Mouse (Mus musculus): ENCODE results near the gene Ccdc33. TPM values are rescaled to one million over a fixed set of nuclear protein-coding genes. Genes with fewer than 3 reads are reported as not detected.

Gene Ccdc33
- polyA plus RNA-seq, 1 experiment from 2014 or later = 0.17 TPM

DNA sequence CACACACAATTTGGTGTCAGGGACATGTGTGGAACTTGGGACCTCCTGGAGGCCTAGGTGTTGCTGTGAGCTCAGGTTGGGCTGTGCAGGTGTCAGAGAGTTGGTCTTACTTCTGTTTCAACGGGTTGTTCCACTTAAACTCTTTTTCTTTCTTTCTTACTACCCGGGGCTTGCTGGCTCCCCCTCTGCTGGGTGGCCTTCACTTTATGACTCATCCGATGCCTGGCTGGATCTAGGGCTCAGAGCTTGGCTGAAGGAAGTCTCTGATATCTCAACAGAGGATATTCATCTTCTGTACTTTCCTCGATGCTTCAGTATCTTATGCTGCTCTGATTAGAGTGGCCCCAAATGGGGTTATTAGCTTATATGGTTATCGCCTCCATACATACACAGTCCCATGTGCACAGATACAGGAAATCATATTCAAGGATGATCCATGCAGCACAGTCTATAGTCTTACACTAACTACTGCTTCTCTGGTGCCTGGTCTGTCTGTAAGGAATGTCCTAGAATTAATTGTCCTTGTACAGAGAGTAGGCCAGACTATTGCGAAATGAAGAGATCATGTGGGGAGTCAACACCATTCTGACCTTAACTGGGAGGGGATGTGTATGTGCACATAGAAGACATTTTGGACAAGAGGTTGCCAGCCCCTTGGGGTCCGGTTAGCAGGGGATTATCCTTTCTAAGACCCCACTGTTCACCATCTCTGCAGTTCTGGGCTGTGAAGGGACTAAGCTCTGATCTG lies 82.5 kb downstream of the Ccdc33 start:
- DNase-seq (ENCODE audit: low spot score) = no peak
- no peak for ATAC-seq (ENCODE audit: insufficient number of reproducible peaks, low FRiP score, low TSS enrichment, low read depth)
- H3K27me3 ChIP-seq (ENCODE audit: control insufficient read depth, insufficient read depth, low read length) = 0 out of 2 replicates have a peak, but pooled peaks cover 4% of the 10 kb centered on the region
- no peaks in the 10 kb centered on the region for H3K36me3 ChIP-seq (ENCODE audit: control insufficient read depth, insufficient read depth, low read length)
- no peak overlapping the region for H3K27ac ChIP-seq (replicated peaks; ENCODE audit: low read depth, low read length)
- H3K4me2 ChIP-seq (ENCODE audit: low read depth, severe bottlenecking) = no peak overlapping the region
- H3K4me1 ChIP-seq (ENCODE audit: control insufficient read depth, insufficient read depth, low read length) = peaks cover 11% of the 10 kb centered on the region
- WGBS = 68% methylated on average over 7 of the region's 7 CpGs
- H3K9ac ChIP-seq (ENCODE audit: low read length) = no peak overlapping the region
- H3K9me3 ChIP-seq (ENCODE audit: control insufficient read depth, low read length) = no peaks in the 10 kb centered on the region
- no peak overlapping the region for H3K4me3 ChIP-seq (ENCODE audit: low read depth, low read length)

GRCm38 (mm10) chr9:58035519-58035918 lies 83.1 kb downstream of the Ccdc33 start:
- H3K4me2 ChIP-seq (ENCODE audit: low read depth, severe bottlenecking) = no peak overlapping the region
- DNase-seq (ENCODE audit: low spot score) = no peak
- H3K9ac ChIP-seq (ENCODE audit: low read length) = no peak overlapping the region
- H3K4me1 ChIP-seq (ENCODE audit: control insufficient read depth, insufficient read depth, low read length) = peaks cover 5% of the 10 kb centered on the region
- 0 out of 2 replicates have a peak, but pooled peaks cover 4% of the 10 kb centered on the region for H3K27me3 ChIP-seq (ENCODE audit: control insufficient read depth, insufficient read depth, low read length)
- H3K36me3 ChIP-seq (ENCODE audit: control insufficient read depth, insufficient read depth, low read length) = no peaks in the 10 kb centered on the region
- ATAC-seq (ENCODE audit: insufficient number of reproducible peaks, low FRiP score, low TSS enrichment, low read depth) = no peak
- no peak overlapping the region for H3K27ac ChIP-seq (replicated peaks; ENCODE audit: low read depth, low read length)
- no peak overlapping the region for H3K4me3 ChIP-seq (ENCODE audit: low read depth, low read length)
- 81% methylated on average over 2 of the region's 2 CpGs for WGBS
- no peaks in the 10 kb centered on the region for H3K9me3 ChIP-seq (ENCODE audit: control insufficient read depth, low read length)

DNA sequence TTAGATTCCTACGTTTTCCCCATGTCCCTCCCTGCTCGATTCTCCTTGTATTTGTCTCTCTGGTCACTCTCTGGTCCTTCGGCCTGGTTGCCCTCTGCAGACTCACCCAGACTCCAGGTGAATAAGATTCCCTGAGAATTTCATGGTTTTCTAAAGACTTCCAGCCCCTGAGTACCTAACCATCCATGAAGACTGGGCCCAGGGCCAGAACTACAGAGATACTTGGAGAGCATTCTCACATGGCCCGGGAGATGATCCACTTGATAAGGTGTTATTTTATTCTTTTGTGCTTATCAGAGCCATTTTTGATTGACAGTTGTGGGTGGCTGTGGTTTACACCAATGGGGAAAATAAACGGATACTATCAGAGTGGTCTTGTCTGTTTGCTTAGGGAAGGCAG lies 86.7 kb downstream of the Ccdc33 start:
- WGBS = 84% methylated on average over 5 of the region's 5 CpGs
- H3K9ac ChIP-seq (ENCODE audit: low read length) = no peak overlapping the region
- no peak overlapping the region for H3K27ac ChIP-seq (replicated peaks; ENCODE audit: low read depth, low read length)

GRCm38 (mm10) chr9:58029635-58030034 lies 89.0 kb downstream of the Ccdc33 start:
- no peaks in the 10 kb centered on the region for H3K4me1 ChIP-seq (ENCODE audit: control insufficient read depth, insufficient read depth, low read length)
- H3K9me3 ChIP-seq (ENCODE audit: control insufficient read depth, low read length) = no peaks in the 10 kb centered on the region
- no peak overlapping the region for H3K4me3 ChIP-seq (ENCODE audit: low read depth, low read length)
- H3K36me3 ChIP-seq (ENCODE audit: control insufficient read depth, insufficient read depth, low read length) = no peaks in the 10 kb centered on the region
- H3K27me3 ChIP-seq (ENCODE audit: control insufficient read depth, insufficient read depth, low read length) = no peaks in the 10 kb centered on the region
- no peak for ATAC-seq (ENCODE audit: insufficient number of reproducible peaks, low FRiP score, low TSS enrichment, low read depth)
- no peak overlapping the region for H3K27ac ChIP-seq (replicated peaks; ENCODE audit: low read depth, low read length)
- no peak overlapping the region for H3K4me2 ChIP-seq (ENCODE audit: low read depth, severe bottlenecking)
- H3K9ac ChIP-seq (ENCODE audit: low read length) = no peak overlapping the region
- DNase-seq (ENCODE audit: low spot score) = no peak
- 81% methylated on average over 6 of the region's 6 CpGs for WGBS

More for the DNA sequence above, 86.7 kb downstream of the Ccdc33 start:
- no peaks in the 10 kb centered on the region for H3K9me3 ChIP-seq (ENCODE audit: control insufficient read depth, low read length)
- H3K4me3 ChIP-seq (ENCODE audit: low read depth, low read length) = no peak overlapping the region
- no peaks in the 10 kb centered on the region for H3K27me3 ChIP-seq (ENCODE audit: control insufficient read depth, insufficient read depth, low read length)
- no peaks in the 10 kb centered on the region for H3K4me1 ChIP-seq (ENCODE audit: control insufficient read depth, insufficient read depth, low read length)
- DNase-seq (ENCODE audit: low spot score) = no peak
- no peak for ATAC-seq (ENCODE audit: insufficient number of reproducible peaks, low FRiP score, low TSS enrichment, low read depth)
- H3K36me3 ChIP-seq (ENCODE audit: control insufficient read depth, insufficient read depth, low read length) = no peaks in the 10 kb centered on the region
- no peak overlapping the region for H3K4me2 ChIP-seq (ENCODE audit: low read depth, severe bottlenecking)

DNA sequence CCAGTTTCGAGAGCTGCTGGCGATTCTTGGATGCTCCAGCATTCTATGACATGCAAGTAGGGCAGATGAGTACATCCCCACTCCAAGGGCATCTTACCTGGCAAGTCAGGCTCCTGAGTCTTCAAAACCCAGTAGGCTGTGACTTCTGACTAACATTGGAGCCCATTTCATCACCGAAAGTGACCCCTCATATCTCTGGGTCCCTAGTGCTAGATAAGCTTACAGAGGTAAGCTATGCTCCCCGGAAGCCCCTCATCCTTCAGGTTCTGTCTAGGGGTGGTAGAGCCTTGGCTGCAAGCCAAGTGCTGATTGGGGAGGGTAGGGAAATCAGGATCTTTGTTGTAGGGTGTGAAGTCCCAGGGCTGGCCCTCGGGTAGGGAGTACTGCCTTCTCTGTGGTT lies 89.8 kb downstream of the Ccdc33 start:
- 69% methylated on average over 5 of the region's 5 CpGs for WGBS
- Histone ChIP-seq H3K9ac (ENCODE audit: low read length) (no peak overlapping the region), H3K4me2 (ENCODE audit: low read depth, severe bottlenecking) (no peak overlapping the region)

GRCm38 (mm10) chr9:58027426-58028180 lies 91.0 kb downstream of the Ccdc33 start:
- no peak for ATAC-seq (ENCODE audit: insufficient number of reproducible peaks, low FRiP score, low TSS enrichment, low read depth)
- Histone ChIP-seq H3K27ac (replicated peaks; ENCODE audit: low read depth, low read length) (no peak overlapping the region), H3K9me3 (ENCODE audit: control insufficient read depth, low read length) (no peaks in the 10 kb centered on the region), H3K4me1 (ENCODE audit: control insufficient read depth, insufficient read depth, low read length) (no peaks in the 10 kb centered on the region), H3K9ac (ENCODE audit: low read length) (no peak overlapping the region), H3K4me2 (ENCODE audit: low read depth, severe bottlenecking) (no peak overlapping the region), H3K4me3 (ENCODE audit: low read depth, low read length) (no peak overlapping the region), H3K27me3 (ENCODE audit: control insufficient read depth, insufficient read depth, low read length) (no peaks in the 10 kb centered on the region), H3K36me3 (ENCODE audit: control insufficient read depth, insufficient read depth, low read length) (no peaks in the 10 kb centered on the region)
- 46% methylated on average over 2 of the region's 2 CpGs for WGBS
- no peak for DNase-seq (ENCODE audit: low spot score)

More for the DNA sequence above, 89.8 kb downstream of the Ccdc33 start:
- Histone ChIP-seq H3K9me3 (ENCODE audit: control insufficient read depth, low read length) (no peaks in the 10 kb centered on the region), H3K27me3 (ENCODE audit: control insufficient read depth, insufficient read depth, low read length) (no peaks in the 10 kb centered on the region), H3K27ac (replicated peaks; ENCODE audit: low read depth, low read length) (no peak overlapping the region), H3K36me3 (ENCODE audit: control insufficient read depth, insufficient read depth, low read length) (no peaks in the 10 kb centered on the region), H3K4me1 (ENCODE audit: control insufficient read depth, insufficient read depth, low read length) (no peaks in the 10 kb centered on the region), H3K4me3 (ENCODE audit: low read depth, low read length) (no peak overlapping the region)
- DNase-seq (ENCODE audit: low spot score) (no peak), ATAC-seq (ENCODE audit: insufficient number of reproducible peaks, low FRiP score, low TSS enrichment, low read depth) (no peak)

DNA sequence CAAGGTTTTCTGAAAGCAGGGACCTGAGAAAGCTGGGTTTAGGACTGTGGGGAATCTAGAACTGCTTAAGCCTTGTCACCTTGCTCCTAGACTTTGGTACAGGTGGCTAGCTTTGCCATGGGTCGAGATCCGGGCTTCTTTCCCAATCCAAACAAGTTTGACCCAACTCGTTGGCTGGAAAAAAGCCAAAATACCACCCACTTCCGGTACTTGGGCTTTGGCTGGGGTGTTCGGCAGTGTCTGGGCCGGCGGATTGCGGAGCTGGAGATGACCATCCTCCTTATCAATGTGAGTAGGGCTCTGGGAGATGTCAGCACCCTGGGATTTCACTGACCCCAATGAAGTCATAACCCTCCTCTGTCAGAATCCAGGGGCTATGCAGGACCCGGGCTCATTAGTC lies 92.6 kb downstream of the Ccdc33 start:
- H3K27me3 ChIP-seq (ENCODE audit: control insufficient read depth, insufficient read depth, low read length) = no peaks in the 10 kb centered on the region

GRCm38 (mm10) chr9:58018385-58018784 lies 100.2 kb downstream of the Ccdc33 start:
- H3K27me3 ChIP-seq (ENCODE audit: control insufficient read depth, insufficient read depth, low read length) = no peaks in the 10 kb centered on the region
- H3K4me2 ChIP-seq (ENCODE audit: low read depth, severe bottlenecking) = no peak overlapping the region
- no peaks in the 10 kb centered on the region for H3K4me1 ChIP-seq (ENCODE audit: control insufficient read depth, insufficient read depth, low read length)
- no peaks in the 10 kb centered on the region for H3K36me3 ChIP-seq (ENCODE audit: control insufficient read depth, insufficient read depth, low read length)
- no peak overlapping the region for H3K27ac ChIP-seq (replicated peaks; ENCODE audit: low read depth, low read length)
- no peak for DNase-seq (ENCODE audit: low spot score)
- no peak overlapping the region for H3K4me3 ChIP-seq (ENCODE audit: low read depth, low read length)
- no peak overlapping the region for H3K9ac ChIP-seq (ENCODE audit: low read length)
- no peak for ATAC-seq (ENCODE audit: insufficient number of reproducible peaks, low FRiP score, low TSS enrichment, low read depth)
- WGBS = 89% methylated on average over 5 of the region's 5 CpGs
- H3K9me3 ChIP-seq (ENCODE audit: control insufficient read depth, low read length) = no peaks in the 10 kb centered on the region

More for the DNA sequence above, 92.6 kb downstream of the Ccdc33 start:
- Histone ChIP-seq H3K4me1 (ENCODE audit: control insufficient read depth, insufficient read depth, low read length) (no peaks in the 10 kb centered on the region), H3K27ac (replicated peaks; ENCODE audit: low read depth, low read length) (no peak overlapping the region), H3K9ac (ENCODE audit: low read length) (no peak overlapping the region), H3K4me3 (ENCODE audit: low read depth, low read length) (no peak overlapping the region), H3K9me3 (ENCODE audit: control insufficient read depth, low read length) (no peaks in the 10 kb centered on the region), H3K4me2 (ENCODE audit: low read depth, severe bottlenecking) (no peak overlapping the region), H3K36me3 (ENCODE audit: control insufficient read depth, insufficient read depth, low read length) (no peaks in the 10 kb centered on the region)
- WGBS = 92% methylated on average over 9 of the region's 9 CpGs
- DNase-seq (ENCODE audit: low spot score) (no peak), ATAC-seq (ENCODE audit: insufficient number of reproducible peaks, low FRiP score, low TSS enrichment, low read depth) (no peak)
